17 mouse cellular contexts compared by ENCODE assay signal in the genomic region with DNA sequence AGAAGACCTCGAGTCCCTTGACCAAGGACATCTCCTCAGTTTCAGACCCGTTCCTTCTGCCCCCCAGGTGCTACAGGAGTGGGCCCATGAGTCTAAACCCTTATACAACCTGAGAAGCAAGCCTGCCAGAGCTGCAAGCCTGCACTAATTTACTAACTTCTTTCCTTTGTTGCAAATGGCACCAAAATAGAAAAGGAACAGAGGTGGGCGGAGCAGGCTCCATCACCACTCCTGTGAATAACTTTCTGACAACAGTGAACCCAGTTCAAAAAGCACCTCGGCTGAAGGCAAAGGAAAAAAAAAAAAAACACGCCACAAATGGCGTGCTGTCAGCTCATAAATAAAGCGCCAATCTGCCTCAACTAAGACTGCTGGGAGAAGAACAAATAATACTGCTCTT.
DNase-seq lines count a peak whose midpoint lies in the region; ATAC-seq lines count a peak whose summit lies in the region.
"Had no signal": no experiment of that assay in that cellular context is flagged by ENCODE, and none has a peak within 500 bp of the region (broad histone marks: within the 10 kb centered on the region; RNA-seq: fewer than 3 reads in every experiment).

No protein-coding gene starts in this region.

- H3K4me2 ChIP-seq in hindbrain, embryonic 11.5 days (replicated peaks; ENCODE audit: low read depth, low read length), result no peak overlapping the region
- H3K4me2 ChIP-seq: forebrain, embryonic 15.5 days; hindbrain, embryonic 15.5 days; liver, embryonic 11.5 days; lung, embryonic 15.5 days had no signal

- WGBS in hindbrain, embryonic 11.5 days, result 59% methylated on average over 7 of the region's 7 CpGs

- H3K9me3 ChIP-seq in hindbrain, embryonic 11.5 days (ENCODE audit: control insufficient read depth, low read length), result no peaks in the 10 kb centered on the region
- H3K9me3 ChIP-seq: forebrain, embryonic 15.5 days; hindbrain, embryonic 15.5 days; lung, embryonic 15.5 days had no signal

- H3K27ac ChIP-seq in hindbrain, embryonic 11.5 days (ENCODE audit: low read depth, low read length), result no peak overlapping the region
- H3K27ac ChIP-seq: lung, embryonic 15.5 days had no signal

- no peak overlapping the region for H3K4me3 ChIP-seq in hindbrain, embryonic 11.5 days (ENCODE audit: low read depth, low read length)
- H3K4me3 ChIP-seq: forebrain, embryonic 15.5 days; hindbrain, embryonic 15.5 days; lung, embryonic 15.5 days had no signal

- ATAC-seq in frontal cortex, adult (ENCODE audit: low TSS enrichment), result peak; percentile 76
- ATAC-seq in CD4-positive, CD25-positive, alpha-beta regulatory T cell, adult 4 months, result peak; percentile 50
- no peak for ATAC-seq in erythroid progenitor cell, adult 5-6 weeks (replicated peaks; ENCODE audit: low FRiP score, poor library complexity, severe bottlenecking)
- ATAC-seq in hindbrain, embryonic 11.5 days (ENCODE audit: low FRiP score), result no peak
- ATAC-seq: forebrain, embryonic 15.5 days had no signal

- no peak for DNase-seq in frontal cortex, postnatal 14 days (ENCODE audit: low spot score in 2 of 2)
- DNase-seq in left cerebral cortex, adult 18-20 months (ENCODE audit: low spot score in 2 of 2), result peak; percentile 55 to 60
- DNase-seq in left cerebral cortex, postnatal 10 days (ENCODE audit: extremely low spot score in 1 of 2, low spot score in 2 of 2), result no peak
- peak; percentile 24 to 83 for DNase-seq in left cerebral cortex, postnatal 25 days (ENCODE audit: low spot score in 2 of 2)
- DNase-seq in hindbrain, embryonic 11.5 days (ENCODE audit: low spot score), result no peak
- DNase-seq: adrenal gland, postnatal 25 days; cerebellum, postnatal 36 days; heart, adult 11 months; heart, postnatal 10 days; layer of hippocampus, postnatal 36 days had no signal

- H3K27me3 ChIP-seq in hindbrain, embryonic 11.5 days (ENCODE audit: control insufficient read depth, insufficient read depth, low read length), result no peaks in the 10 kb centered on the region
- H3K27me3 ChIP-seq: forebrain, embryonic 15.5 days; hindbrain, embryonic 15.5 days; lung, embryonic 15.5 days had no signal

- no peak overlapping the region for H3K9ac ChIP-seq in hindbrain, embryonic 11.5 days (ENCODE audit: low read depth, low read length)
- H3K9ac ChIP-seq: forebrain, embryonic 15.5 days; hindbrain, embryonic 15.5 days; lung, embryonic 15.5 days had no signal

- peaks cover 10% of the 10 kb centered on the region; the same call in 1 of the 2 replicates for H3K4me1 ChIP-seq in hindbrain, embryonic 11.5 days (replicated peaks; ENCODE audit: control insufficient read depth, insufficient read depth, low read length)

- H3K36me3 ChIP-seq in hindbrain, embryonic 11.5 days (ENCODE audit: control insufficient read depth, insufficient read depth, low read length), result no peaks in the 10 kb centered on the region
- H3K36me3 ChIP-seq: forebrain, embryonic 15.5 days; hindbrain, embryonic 15.5 days; lung, embryonic 15.5 days had no signal

- intact Hi-C loops in left cerebral cortex, postnatal 10 days (cut with DNase I), result no loop called here
- intact Hi-C loops in left cerebral cortex, postnatal 25 days (cut with DNase I), result loop anchor here (2.0 kb wide), 1 partner anchor 44 kb away; no protein-coding TSS in a partner anchor

Comparison
In these comparisons a context has a peak if more than half of its experiments do, and no peak if none do; other contexts are left out.
1. DNase-seq: peak in left cerebral cortex, adult 18-20 months (2 of 2) and left cerebral cortex, postnatal 25 days (2 of 2); none in frontal cortex, postnatal 14 days (0 of 2), left cerebral cortex, postnatal 10 days (0 of 2) and hindbrain, embryonic 11.5 days (single experiment).
2. ATAC-seq: peak in frontal cortex, adult (single experiment) and CD4-positive, CD25-positive, alpha-beta regulatory T cell, adult 4 months (single experiment); none in erythroid progenitor cell, adult 5-6 weeks (single experiment) and hindbrain, embryonic 11.5 days (single experiment).